Mouse (Mus musculus) ES-Bruce4 (cell line): ENCODE results near the gene Zscan29. TPM values are rescaled to one million over a fixed set of nuclear protein-coding genes. Genes with fewer than 3 reads are reported as not detected.

Source experiments
- H3K27ac ChIP-seq: 2 replicates; pipeline ENCODE4 v1.5.1; 2012; ENCODE audit warnings: low read length, inconsistent platforms; ENCODE audit not compliant: insufficient read depth
- H3K27me3 ChIP-seq: 2 replicates; pipeline ENCODE4 v1.6.1; 2012; ENCODE audit warnings: mild to moderate bottlenecking, low read length, inconsistent platforms; ENCODE audit not compliant: control insufficient read depth, poor library complexity, insufficient read depth, severe bottlenecking
- H3K36me3 ChIP-seq: 2 replicates; pipeline ENCODE4 v1.6.1; 2012; ENCODE audit warnings: inconsistent platforms, mild to moderate bottlenecking, low read length, moderate library complexity; ENCODE audit not compliant: control insufficient read depth, poor library complexity, insufficient read depth, severe bottlenecking
- H3K4me1 ChIP-seq: one replicate; pipeline ENCODE4 v1.8.1; 2011; ENCODE audit warnings: low read length; ENCODE audit not compliant: control insufficient read depth, insufficient read depth
- H3K4me3 ChIP-seq: 2 replicates; pipeline ENCODE4 v1.5.1; 2011; ENCODE audit warnings: low read depth, mild to moderate bottlenecking, low read length
- H3K9ac ChIP-seq: 2 replicates; pipeline ENCODE4 v1.6.1; 2012; ENCODE audit warnings: low read depth, mild to moderate bottlenecking, inconsistent platforms; ENCODE audit not compliant: poor library complexity, severe bottlenecking
- H3K9me3 ChIP-seq: replicated peaks from 2 replicates; pipeline ENCODE4 v1.6.1; 2012; ENCODE audit warnings: mild to moderate bottlenecking, low read length, inconsistent platforms; ENCODE audit not compliant: control insufficient read depth, poor library complexity, insufficient read depth, severe bottlenecking
- CTCF ChIP-seq: IDR thresholded peaks from one replicate; pipeline ENCODE4 v1.8.1; 2011; ENCODE audit warnings: low read depth, low read length
- EP300 ChIP-seq: IDR thresholded peaks from 2 replicates; pipeline ENCODE4 v1.6.1; 2011; ENCODE audit warnings: low read depth, low read length; ENCODE audit not compliant: insufficient read depth
- POLR2A ChIP-seq: IDR thresholded peaks from one replicate; pipeline ENCODE4 v1.8.1; 2011; ENCODE audit warnings: low read length; ENCODE audit not compliant: insufficient read depth
- polyA plus RNA-seq: library from polyadenylated mRNA; stranded (reverse); fragments of >200 nt; gene quantifications from 2 replicates; pipeline ENCODE4 v1.2.4, GENCODE M21; 2011; ENCODE audit warnings: low read depth; ENCODE audit not compliant: missing spikeins, insufficient read depth, insufficient read length

Gene Zscan29
- polyA plus RNA-seq, 1 experiment = 6.1 TPM

DNA sequence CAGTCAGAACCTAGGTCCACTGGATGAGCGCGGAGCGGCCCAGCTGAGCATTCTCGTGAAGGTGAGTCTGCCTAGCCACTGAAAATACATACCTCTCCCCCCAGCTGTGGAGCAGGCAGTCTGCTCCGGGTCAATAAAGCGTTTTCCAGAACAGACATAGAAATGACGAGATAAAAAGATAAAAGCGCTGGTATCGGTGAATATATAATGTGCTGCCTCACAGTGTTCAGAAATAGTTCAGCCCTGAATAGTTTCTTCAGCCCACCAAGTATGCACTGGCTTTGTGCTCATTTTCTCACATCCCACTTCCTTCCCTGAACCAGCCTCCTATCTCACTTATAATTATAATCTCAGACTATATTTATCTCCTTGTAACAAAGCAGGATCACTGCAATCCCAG lies 24.5 kb upstream of the Zscan29 start:
- no peak overlapping the region for H3K27ac ChIP-seq
- H3K4me3 ChIP-seq = no peak overlapping the region
- peaks cover 73% of the 10 kb centered on the region for H3K36me3 ChIP-seq
- H3K4me1 ChIP-seq = no peaks in the 10 kb centered on the region
- no peaks in the 10 kb centered on the region for H3K9me3 ChIP-seq
- H3K9ac ChIP-seq = no peak overlapping the region
- H3K27me3 ChIP-seq = no peaks in the 10 kb centered on the region
- TF ChIP-seq CTCF (no peak), EP300 (no peak), POLR2A (no peak)

- TF ChIP-seq POLR2A (no peak), EP300 (no peak), CTCF (no peak)
- Histone ChIP-seq H3K9ac (no peak overlapping the region), H3K27me3 (no peaks in the 10 kb centered on the region), H3K27ac (no peak overlapping the region), H3K4me3 (no peak overlapping the region), H3K9me3 (no peaks in the 10 kb centered on the region), H3K36me3 (peaks cover 52% of the 10 kb centered on the region), H3K4me1 (no peaks in the 10 kb centered on the region)
These were observed 17.6 kb upstream of the Zscan29 start for GRCm38 (mm10) chr2:121188530-121188929.

- TF ChIP-seq EP300 = no peak
- TF ChIP-seq CTCF = no peak
- no peak for TF ChIP-seq POLR2A
- Histone ChIP-seq H3K9ac (no peak overlapping the region), H3K27me3 (no peaks in the 10 kb centered on the region), H3K27ac (no peak overlapping the region), H3K4me3 (no peak overlapping the region), H3K36me3 (peaks cover 28% of the 10 kb centered on the region), H3K4me1 (no peaks in the 10 kb centered on the region), H3K9me3 (no peaks in the 10 kb centered on the region)
These were observed 13.2 kb upstream of the Zscan29 start for GRCm38 (mm10) chr2:121184142-121184541.

DNA sequence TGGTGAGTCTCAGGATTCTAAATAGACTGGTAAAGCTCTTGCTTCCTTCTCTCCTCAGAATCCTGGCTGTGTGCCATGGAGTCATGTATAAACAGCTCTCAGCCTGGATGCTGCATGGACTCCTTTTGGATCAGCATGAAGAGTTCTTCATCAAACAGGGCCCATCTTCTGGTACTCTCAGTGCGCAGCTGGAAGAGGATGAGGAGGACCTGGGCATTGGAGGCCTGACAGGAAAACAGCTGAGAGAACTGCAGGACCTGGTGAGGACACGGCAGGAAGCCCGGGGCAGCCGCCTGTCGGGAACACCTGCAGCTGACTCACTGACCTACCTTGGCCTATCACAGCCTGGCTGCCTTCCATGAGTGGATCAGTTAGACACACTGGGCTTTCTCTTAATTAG lies 12.5 kb upstream of the Zscan29 start:
- H3K36me3 ChIP-seq = peaks cover 29% of the 10 kb centered on the region

DNA sequence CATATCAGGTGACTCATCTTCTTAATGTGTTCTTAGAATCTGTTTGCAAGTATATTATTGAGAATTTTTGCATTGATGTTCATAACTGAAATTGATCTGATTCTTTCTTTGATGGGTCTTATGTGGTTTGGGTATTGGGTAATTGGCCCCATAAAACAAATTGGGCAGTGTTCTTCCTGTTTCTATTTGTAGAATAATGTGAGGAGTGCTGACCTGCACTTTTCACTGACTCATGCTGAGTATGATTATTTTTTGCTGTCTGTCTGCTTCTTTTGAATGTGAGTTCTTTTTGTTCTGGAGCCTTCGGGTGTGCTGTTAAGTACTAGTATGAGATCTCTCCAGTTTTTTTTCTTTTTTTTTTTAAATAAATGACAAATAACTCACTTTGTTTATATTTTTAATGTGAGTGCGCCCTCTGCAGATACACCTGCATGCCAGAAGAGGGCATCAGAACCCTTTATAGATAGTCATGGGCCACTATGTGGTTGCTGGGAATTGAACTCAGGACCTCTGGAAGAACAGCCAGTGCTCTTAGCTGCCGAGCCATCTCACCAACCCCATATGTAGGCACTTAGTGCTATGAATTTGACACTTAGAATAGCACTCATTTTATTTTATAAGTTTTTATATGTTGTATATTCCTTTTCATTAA lies 8.0 kb upstream of the Zscan29 start:
- peaks cover 16% of the 10 kb centered on the region for H3K36me3 ChIP-seq

More for the DNA sequence above, 12.5 kb upstream of the Zscan29 start:
- Histone ChIP-seq H3K27ac (no peak overlapping the region), H3K4me3 (no peak overlapping the region), H3K27me3 (no peaks in the 10 kb centered on the region), H3K4me1 (no peaks in the 10 kb centered on the region), H3K9ac (no peak overlapping the region), H3K9me3 (no peaks in the 10 kb centered on the region)
- TF ChIP-seq CTCF (no peak), EP300 (no peak), POLR2A (no peak)

DNA sequence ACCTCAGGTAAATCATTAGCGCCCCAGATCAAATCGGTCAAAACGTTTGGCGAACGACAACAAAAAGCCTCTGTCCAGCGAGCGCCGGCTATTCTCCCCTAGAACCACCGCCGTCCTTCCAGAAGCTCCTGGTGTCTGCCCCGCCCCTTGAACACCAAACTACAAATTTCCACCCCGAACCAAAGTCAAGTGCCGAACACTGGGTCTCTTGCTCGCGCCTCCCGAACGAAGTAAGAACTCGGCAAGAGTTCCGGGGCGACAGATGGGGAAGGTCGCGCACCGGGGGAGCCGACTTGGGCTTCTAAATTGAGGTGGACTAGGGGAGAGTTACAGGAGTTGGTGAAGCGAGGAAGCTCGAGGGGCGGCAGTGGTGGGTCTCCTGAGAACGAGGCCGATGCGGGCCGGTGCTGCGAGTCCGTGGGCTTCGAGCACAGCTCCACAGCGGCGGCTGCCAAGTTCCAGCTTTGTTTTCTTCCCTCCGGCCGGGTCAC lies 399 bp downstream of the Zscan29 start, which contains the start of gene Tubgcp4:
Gene Tubgcp4 (plus strand): TSS at position 174 of the 491 bp plus-strand sequence.
- peaks cover 8% of the 10 kb centered on the region for H3K36me3 ChIP-seq
- peak within 1 kb of the TSS; percentile 13; the same call in 1 of the 2 replicates for H3K27ac ChIP-seq
- H3K9me3 ChIP-seq = no peaks in the 10 kb centered on the region
- peak within 1 kb of the TSS; percentile 95 for H3K4me3 ChIP-seq
- no peaks in the 10 kb centered on the region for H3K4me1 ChIP-seq
- peak within 1 kb of the TSS; percentile 98 for H3K9ac ChIP-seq
- no peaks in the 10 kb centered on the region for H3K27me3 ChIP-seq
- TF ChIP-seq CTCF (no peak), EP300 (no peak), POLR2A (no peak)

More for the DNA sequence above, 8.0 kb upstream of the Zscan29 start:
- H3K9me3 ChIP-seq = no peaks in the 10 kb centered on the region
- H3K4me1 ChIP-seq = no peaks in the 10 kb centered on the region
- no peak overlapping the region for H3K4me3 ChIP-seq
- TF ChIP-seq POLR2A = no peak
- TF ChIP-seq EP300 = no peak
- H3K9ac ChIP-seq = no peak overlapping the region
- H3K27ac ChIP-seq = no peak overlapping the region
- H3K27me3 ChIP-seq = no peaks in the 10 kb centered on the region
